Mouse (Mus musculus) urinary bladder, postnatal 36 days (tissue): ENCODE measurements around the gene Hmgb4.

ENCODE experiments used
- DNase-seq, 2 experiments: peaks; one replicate each; pipeline ENCODE4 v3.0.0; 2022; ENCODE audit warnings: low spot score in 2 of 2, mixed read lengths in 1 of 2

Hmgb4 gene

DNA sequence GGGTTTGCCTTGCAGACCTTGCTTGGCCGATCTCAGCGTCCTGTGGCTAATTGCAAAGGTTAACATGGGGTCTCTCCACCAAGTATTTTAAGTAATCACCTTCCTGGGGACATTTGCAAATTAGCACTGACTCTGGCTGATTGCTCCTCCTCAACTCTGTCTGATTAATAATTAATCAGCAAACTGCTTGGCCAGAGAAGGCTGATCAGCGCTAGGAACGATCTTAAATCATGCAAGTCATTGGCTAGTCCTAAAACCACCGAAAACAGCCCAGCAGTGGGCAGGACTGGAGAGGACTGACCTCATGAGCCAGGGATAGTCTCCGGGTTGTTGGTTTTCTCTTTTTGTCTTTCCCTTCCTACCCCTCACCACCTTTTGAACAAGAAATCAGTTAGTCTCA lies 36.3 kb downstream of the Hmgb4 start:
- DNase-seq = no peak

DNA sequence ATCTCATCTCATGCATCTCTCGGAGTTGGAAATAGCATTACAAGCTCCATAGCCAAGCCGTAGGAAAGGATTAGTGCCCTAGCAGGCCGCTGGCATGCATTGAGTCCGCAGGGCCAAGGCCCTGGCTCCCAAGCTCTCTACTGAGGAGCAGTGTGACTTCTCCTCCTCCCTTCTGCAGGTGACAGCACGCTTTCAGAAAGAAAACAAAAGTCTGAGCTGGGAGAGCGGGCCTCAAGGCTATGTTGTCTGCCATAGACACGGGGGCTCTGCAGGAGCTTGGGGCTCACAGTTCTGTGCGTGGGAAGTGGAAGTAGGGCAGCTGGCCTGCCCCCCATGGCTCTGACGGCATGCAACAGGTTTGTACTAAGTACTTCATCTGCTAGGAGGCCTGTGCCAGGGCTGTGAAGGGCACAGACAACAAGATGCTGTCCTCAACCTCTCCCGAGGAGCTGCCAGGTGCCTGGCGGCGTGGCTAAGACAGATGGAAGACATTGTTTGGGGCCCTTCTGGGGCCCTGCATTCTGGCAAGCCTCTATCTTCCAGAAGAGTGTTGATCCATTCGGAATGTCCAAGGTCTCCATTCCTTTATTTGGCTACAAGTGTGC lies 42.7 kb downstream of the Hmgb4 start:
- DNase-seq = no peak
